Mouse (Mus musculus): Measurements from ENCODE around the gene Negr1. TPM values are rescaled to one million over a fixed set of nuclear protein-coding genes. Genes with fewer than 3 reads are reported as not detected.

Negr1 gene
- polyA plus RNA-seq, 1 experiment: 93.8 TPM

DNA sequence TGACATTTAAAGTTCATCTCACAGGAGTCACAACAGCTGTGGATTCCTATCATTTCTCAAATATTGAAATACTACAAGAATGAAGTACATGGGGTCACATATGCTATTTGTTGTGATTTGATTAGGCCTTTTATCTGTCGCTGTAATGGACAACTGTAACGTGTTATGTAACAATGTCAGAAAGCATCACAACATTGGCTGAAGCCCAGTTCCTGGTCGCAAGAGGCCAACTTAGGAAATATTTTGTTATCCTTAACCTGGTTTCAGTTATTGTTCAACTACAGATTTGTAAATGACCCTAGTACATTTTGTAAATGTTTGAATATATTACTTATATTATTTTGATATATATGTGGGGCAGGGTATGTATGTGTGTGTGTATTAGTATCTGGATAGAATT, 351.2 kb downstream of the Negr1 start:
- no peak for TF ChIP-seq POLR2A (IDR thresholded peaks at IDR 0.05; ENCODE audit: extremely low read depth, insufficient read depth, low read length)
- TF ChIP-seq CTCF (IDR thresholded peaks at IDR 0.05; ENCODE audit: extremely low read depth, insufficient read depth, low read length): no peak
- H3K4me1 ChIP-seq (ENCODE audit: control insufficient read depth, insufficient read depth, low read length): no peaks in the 10 kb centered on the region
- no peak overlapping the region for H3K4me3 ChIP-seq (ENCODE audit: insufficient read depth, low read length)
- H3K27ac ChIP-seq (ENCODE audit: insufficient read depth, low read length): no peak overlapping the region

DNA sequence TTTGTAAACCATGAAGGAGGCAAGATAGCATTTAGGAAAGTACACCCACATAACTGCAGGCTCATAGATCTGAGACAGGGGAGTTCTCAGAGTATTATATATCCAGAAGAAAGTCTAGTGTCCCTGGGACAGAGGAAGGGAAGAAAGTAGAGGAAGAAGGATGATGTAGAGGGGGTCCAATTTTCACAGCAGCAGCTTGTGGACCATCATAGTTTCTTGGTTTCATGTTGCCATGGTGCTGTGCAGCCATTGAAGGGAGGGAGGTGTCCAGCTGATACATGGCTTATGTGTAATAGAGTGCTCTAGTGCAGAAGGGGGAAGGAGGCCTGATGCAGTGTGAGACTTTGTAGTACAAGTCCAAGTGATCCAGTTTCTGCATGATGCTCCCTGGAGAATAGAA, 359.8 kb downstream of the Negr1 start:
- Histone ChIP-seq H3K4me1 (ENCODE audit: control insufficient read depth, insufficient read depth, low read length) (0 out of 2 replicates have a peak, but pooled peaks cover 1% of the 10 kb centered on the region), H3K27ac (ENCODE audit: insufficient read depth, low read length) (no peak overlapping the region)
- TF ChIP-seq POLR2A (IDR thresholded peaks at IDR 0.05; ENCODE audit: extremely low read depth, insufficient read depth, low read length): no peak
- no peak for TF ChIP-seq CTCF (IDR thresholded peaks at IDR 0.05; ENCODE audit: extremely low read depth, insufficient read depth, low read length)

DNA sequence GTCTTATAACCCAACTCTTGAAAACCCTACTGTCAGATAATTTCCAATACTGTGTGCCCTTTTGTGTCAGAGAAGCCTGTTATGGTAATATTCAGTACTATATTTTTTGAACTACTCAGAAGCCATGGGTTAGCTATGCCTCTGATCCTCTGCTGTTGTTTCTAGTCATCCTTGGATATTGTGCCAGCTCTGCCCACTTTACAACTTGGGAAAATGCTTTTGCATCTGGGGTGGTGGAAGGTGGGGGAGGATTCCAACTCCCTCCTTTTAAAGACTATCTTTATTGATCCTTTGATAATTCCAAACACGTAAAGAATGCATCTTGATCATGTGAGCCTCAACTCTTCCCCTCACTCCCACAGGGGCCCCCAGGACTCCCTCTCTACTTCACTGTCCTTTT, 361.6 kb downstream of the Negr1 start:
- H3K27ac ChIP-seq (ENCODE audit: insufficient read depth, low read length): no peak overlapping the region
- TF ChIP-seq CTCF (IDR thresholded peaks at IDR 0.05; ENCODE audit: extremely low read depth, insufficient read depth, low read length) (no peak), POLR2A (IDR thresholded peaks at IDR 0.05; ENCODE audit: extremely low read depth, insufficient read depth, low read length) (no peak)
- no peak overlapping the region for H3K4me3 ChIP-seq (ENCODE audit: insufficient read depth, low read length)
- H3K4me1 ChIP-seq (ENCODE audit: control insufficient read depth, insufficient read depth, low read length): peaks cover 5% of the 10 kb centered on the region; the same call in 1 of the 2 replicates

More for the DNA sequence above, 359.8 kb downstream of the Negr1 start:
- no peak overlapping the region for H3K4me3 ChIP-seq (ENCODE audit: insufficient read depth, low read length)

DNA sequence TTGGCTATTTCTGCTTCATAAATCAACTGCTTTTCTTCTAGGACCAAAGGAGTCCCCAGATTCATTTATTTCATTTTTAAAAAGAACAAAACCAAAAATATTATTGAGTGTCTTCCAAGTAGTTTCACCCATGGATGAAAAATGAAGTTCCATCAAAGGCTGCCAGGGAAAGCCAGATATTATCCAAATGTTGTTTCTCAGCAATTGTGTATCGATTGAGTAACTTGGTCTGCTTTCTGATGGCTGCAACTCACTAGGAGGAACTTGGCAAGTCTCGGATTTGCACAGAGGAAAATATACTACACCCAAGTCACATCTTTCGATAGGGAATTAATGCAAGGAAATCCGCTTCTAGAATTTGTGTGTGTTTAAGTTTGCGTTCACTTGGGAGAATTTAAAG, 363.5 kb downstream of the Negr1 start:
- H3K27ac ChIP-seq (ENCODE audit: insufficient read depth, low read length): no peak overlapping the region
- H3K4me1 ChIP-seq (ENCODE audit: control insufficient read depth, insufficient read depth, low read length): peaks cover 12% of the 10 kb centered on the region
- TF ChIP-seq CTCF (IDR thresholded peaks at IDR 0.05; ENCODE audit: extremely low read depth, insufficient read depth, low read length) (no peak), POLR2A (IDR thresholded peaks at IDR 0.05; ENCODE audit: extremely low read depth, insufficient read depth, low read length) (no peak)
- H3K4me3 ChIP-seq (ENCODE audit: insufficient read depth, low read length): no peak overlapping the region

DNA sequence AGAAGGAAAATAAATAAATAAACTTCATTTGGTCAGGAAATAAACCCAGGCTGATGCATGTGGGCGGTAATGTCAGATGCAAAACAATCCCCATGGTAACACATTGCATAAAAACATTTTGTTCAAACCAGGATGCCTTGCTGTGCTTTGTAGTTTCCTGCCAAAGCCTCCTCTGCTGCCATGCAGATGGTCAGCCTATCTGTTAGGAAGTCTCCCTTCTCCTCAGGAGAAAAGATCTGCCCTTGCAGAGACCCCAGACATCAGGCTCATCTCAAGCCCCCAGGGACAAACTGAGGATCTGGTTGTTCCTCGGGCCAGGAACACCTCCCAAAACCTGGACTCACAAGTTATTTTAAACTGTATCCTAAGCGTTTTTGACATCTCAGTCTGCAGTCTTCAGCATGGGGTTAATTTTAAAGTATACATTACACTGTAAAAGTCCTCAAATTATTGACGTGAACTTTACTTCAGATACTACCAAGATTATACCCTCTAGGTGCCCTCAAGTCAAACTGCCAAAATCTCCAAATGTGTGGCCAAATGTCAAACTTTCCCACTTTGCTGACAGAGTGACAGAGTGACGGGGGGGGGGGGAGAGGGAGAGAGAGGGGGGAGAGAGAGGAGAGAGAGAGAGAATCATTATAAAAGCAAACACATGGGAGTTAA, 366.9 kb downstream of the Negr1 start:
- no peak overlapping the region for H3K27ac ChIP-seq (ENCODE audit: insufficient read depth, low read length)
- no peak overlapping the region for H3K4me3 ChIP-seq (ENCODE audit: insufficient read depth, low read length)
- no peak for TF ChIP-seq CTCF (IDR thresholded peaks at IDR 0.05; ENCODE audit: extremely low read depth, insufficient read depth, low read length)
- no peak for TF ChIP-seq POLR2A (IDR thresholded peaks at IDR 0.05; ENCODE audit: extremely low read depth, insufficient read depth, low read length)
- H3K4me1 ChIP-seq (ENCODE audit: control insufficient read depth, insufficient read depth, low read length): peaks cover 11% of the 10 kb centered on the region

DNA sequence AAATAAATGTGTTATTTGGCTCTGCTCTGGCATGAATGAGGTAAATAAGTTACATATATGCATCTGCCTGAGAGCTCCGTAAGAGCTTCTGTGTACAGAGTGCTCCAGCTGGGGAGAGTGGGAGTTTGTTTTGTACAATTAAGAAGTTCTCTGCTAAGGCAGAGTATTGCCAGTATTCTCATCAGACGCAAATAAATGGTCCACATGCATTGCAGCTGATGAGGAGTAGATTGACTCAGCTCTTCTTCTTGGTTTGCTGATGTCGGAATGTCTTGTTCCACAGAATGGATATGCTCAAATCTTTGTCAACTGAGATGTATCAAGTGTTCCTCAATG, 367.4 kb downstream of the Negr1 start:
- Histone ChIP-seq H3K27ac (ENCODE audit: insufficient read depth, low read length) (peak overlapping the region; percentile 73; the same call in 1 of the 2 replicates), H3K4me1 (ENCODE audit: control insufficient read depth, insufficient read depth, low read length) (peaks cover 11% of the 10 kb centered on the region), H3K4me3 (ENCODE audit: insufficient read depth, low read length) (no peak overlapping the region)
- TF ChIP-seq POLR2A (IDR thresholded peaks at IDR 0.05; ENCODE audit: extremely low read depth, insufficient read depth, low read length) (no peak), CTCF (IDR thresholded peaks at IDR 0.05; ENCODE audit: extremely low read depth, insufficient read depth, low read length) (no peak)

DNA sequence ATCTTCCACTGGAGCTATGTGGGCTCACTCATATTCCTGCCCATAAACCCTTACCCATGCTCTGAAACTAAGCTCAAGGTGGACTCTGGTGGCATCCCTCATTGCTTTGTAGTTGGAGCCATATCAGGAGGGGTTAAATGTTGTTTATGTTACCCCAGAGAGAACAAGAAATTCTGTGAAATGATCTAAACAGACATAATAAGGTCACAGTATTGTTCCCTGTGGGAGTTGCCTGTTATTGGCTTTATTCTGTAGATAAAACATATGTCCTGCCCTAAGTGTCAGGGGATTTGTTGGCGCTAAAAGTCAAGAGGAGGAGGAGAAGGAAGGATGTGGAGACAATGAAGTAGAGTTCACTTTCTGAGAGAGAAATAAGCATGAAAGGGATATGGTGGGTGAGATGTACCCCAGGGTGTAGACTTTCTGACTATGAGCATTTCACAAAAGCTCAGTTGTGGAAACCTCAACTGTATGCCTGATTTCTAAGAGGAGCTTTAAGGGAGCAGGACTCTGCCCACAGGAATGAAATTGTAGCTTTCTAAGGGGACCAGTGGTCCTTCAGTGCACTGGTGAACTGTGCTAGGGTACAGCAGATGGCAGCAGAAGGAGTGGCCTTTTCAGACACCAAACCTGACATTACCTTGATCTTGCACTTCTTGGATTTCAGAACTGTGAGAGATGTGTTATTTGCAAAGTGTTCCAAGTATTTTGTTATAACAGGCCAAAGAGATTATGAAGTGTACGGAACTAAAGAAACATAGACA, 368.3 kb downstream of the Negr1 start:
- H3K4me1 ChIP-seq (ENCODE audit: control insufficient read depth, insufficient read depth, low read length): peaks cover 11% of the 10 kb centered on the region
- no peak for TF ChIP-seq POLR2A (IDR thresholded peaks at IDR 0.05; ENCODE audit: extremely low read depth, insufficient read depth, low read length)
- TF ChIP-seq CTCF (IDR thresholded peaks at IDR 0.05; ENCODE audit: extremely low read depth, insufficient read depth, low read length): no peak
- H3K27ac ChIP-seq (ENCODE audit: insufficient read depth, low read length): no peak overlapping the region
- H3K4me3 ChIP-seq (ENCODE audit: insufficient read depth, low read length): no peak overlapping the region

DNA sequence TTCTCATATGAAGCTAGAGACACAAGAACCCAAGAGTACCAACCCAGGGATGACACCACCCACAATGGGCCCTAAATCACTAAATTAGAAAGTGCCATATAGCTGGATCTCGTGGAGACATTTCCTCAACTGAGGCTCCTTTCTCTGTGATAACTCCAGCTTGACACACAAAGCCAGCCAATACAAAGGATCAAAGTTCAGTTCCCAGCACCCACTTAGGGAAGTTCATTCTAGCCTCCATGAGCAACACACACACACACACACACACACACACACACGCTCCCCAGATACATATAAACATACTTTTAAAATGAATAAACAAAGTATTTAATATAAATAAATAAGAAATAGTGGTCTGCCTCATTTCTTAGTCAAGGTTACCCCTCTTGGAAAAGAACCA, 369.4 kb downstream of the Negr1 start:
- Histone ChIP-seq H3K4me3 (ENCODE audit: insufficient read depth, low read length) (no peak overlapping the region), H3K27ac (ENCODE audit: insufficient read depth, low read length) (no peak overlapping the region), H3K4me1 (ENCODE audit: control insufficient read depth, insufficient read depth, low read length) (peaks cover 11% of the 10 kb centered on the region)
- TF ChIP-seq CTCF (IDR thresholded peaks at IDR 0.05; ENCODE audit: extremely low read depth, insufficient read depth, low read length) (no peak), POLR2A (IDR thresholded peaks at IDR 0.05; ENCODE audit: extremely low read depth, insufficient read depth, low read length) (no peak)

DNA sequence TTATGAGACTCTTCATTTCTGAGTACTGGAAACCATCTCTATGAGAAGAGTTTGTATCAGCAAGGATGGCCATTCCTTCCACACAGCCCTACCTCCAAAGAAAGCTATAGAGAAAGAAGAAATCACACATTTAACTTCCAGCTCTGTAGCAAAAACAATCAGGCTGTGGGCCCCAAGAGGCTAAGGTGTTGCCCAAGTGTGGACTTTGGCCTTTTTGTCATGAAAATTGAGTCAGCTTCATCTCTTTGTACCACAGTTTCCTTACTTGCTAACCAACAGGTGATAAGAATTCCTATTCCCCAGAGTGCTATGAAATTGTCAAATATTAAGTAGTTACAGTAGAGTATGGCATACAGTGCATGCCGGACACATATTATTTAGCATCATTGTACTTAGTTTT, 369.9 kb downstream of the Negr1 start:
- peaks cover 11% of the 10 kb centered on the region for H3K4me1 ChIP-seq (ENCODE audit: control insufficient read depth, insufficient read depth, low read length)
- no peak for TF ChIP-seq POLR2A (IDR thresholded peaks at IDR 0.05; ENCODE audit: extremely low read depth, insufficient read depth, low read length)
- TF ChIP-seq CTCF (IDR thresholded peaks at IDR 0.05; ENCODE audit: extremely low read depth, insufficient read depth, low read length): no peak
- no peak overlapping the region for H3K27ac ChIP-seq (ENCODE audit: insufficient read depth, low read length)
- no peak overlapping the region for H3K4me3 ChIP-seq (ENCODE audit: insufficient read depth, low read length)

DNA sequence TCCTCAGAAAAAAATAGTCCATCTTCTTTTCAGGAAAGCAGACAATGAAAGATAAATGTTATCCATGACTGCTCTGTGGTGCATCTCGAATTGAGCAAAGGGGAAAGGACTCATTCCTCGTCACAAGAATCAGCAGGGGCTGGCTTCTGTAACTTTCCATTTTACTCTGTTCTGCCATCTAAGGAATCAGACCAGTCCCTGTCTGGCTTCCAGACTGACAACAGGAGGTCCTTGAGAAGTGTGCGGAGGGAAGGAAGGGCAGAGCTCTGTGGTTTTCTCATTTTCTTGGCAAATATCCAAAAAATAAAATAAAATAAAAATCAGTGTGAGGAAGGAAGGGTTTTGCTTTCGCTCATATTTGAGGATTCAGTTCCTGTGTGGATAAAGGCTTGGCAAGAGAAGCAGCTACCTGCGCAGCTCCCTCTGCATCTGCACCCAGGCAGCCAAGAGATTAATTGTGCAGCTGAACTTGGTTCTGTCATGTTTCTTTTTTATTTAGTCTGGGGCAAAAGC, 373.2 kb downstream of the Negr1 start:
- Histone ChIP-seq H3K27ac (ENCODE audit: insufficient read depth, low read length) (no peak overlapping the region), H3K4me3 (ENCODE audit: insufficient read depth, low read length) (no peak overlapping the region), H3K4me1 (ENCODE audit: control insufficient read depth, insufficient read depth, low read length) (no peaks in the 10 kb centered on the region)
- TF ChIP-seq POLR2A (IDR thresholded peaks at IDR 0.05; ENCODE audit: extremely low read depth, insufficient read depth, low read length): no peak
- no peak for TF ChIP-seq CTCF (IDR thresholded peaks at IDR 0.05; ENCODE audit: extremely low read depth, insufficient read depth, low read length)
